ENCODE assay signal across 19 mouse cellular contexts in genomic region chr13:9683280-9683679, GRCm38 (mm10).
DNase-seq lines count a peak whose midpoint lies in the region; ATAC-seq and TF ChIP-seq lines count a peak whose summit lies in the region.
"Had no signal": no experiment of that assay in that cellular context is flagged by ENCODE, and none has a peak within 500 bp of the region (broad histone marks: within the 10 kb centered on the region; RNA-seq: fewer than 3 reads in every experiment).

No protein-coding gene starts in this region.

- H3K4me2 ChIP-seq in midbrain, postnatal 0 days (ENCODE audit: low read depth, low read length, poor library complexity, severe bottlenecking): no peak overlapping the region
- H3K4me2 ChIP-seq: embryonic facial prominence, embryonic 12.5 days; limb, embryonic 12.5 days; liver, embryonic 15.5 days; neural tube, embryonic 13.5 days had no signal

- TF ChIP-seq EP300 in heart, adult 2 months (IDR thresholded peaks at IDR 0.05; ENCODE audit: insufficient read depth, low read depth, low read length): no peak

- no peaks in the 10 kb centered on the region for H3K4me1 ChIP-seq in heart, adult 2 months (ENCODE audit: control insufficient read depth, insufficient read depth, low read length)
- H3K4me1 ChIP-seq in midbrain, postnatal 0 days (ENCODE audit: insufficient read depth, low read length): no peaks in the 10 kb centered on the region
- H3K4me1 ChIP-seq: embryonic facial prominence, embryonic 12.5 days; limb, embryonic 12.5 days; liver, embryonic 15.5 days; neural tube, embryonic 13.5 days had no signal

- no peak for DNase-seq in heart, adult 2 months
- no peak for DNase-seq in heart, postnatal 25 days (ENCODE audit: low spot score)
- peak in 1 of 2 experiments; percentile 9 for DNase-seq in left cerebral cortex, adult 2 months (ENCODE audit: extremely low spot score in 1 of 2, low spot score in 2 of 2)
- DNase-seq in left cerebral cortex, postnatal 10 days (ENCODE audit: extremely low spot score in 1 of 2, low spot score in 2 of 2): no peak
- DNase-seq in brain, embryonic 14.5 days (ENCODE audit: low read depth): no peak
- peak; percentile 40 for DNase-seq in midbrain, postnatal 0 days (ENCODE audit: low spot score)
- no peak for DNase-seq in embryo, embryonic 11 days
- DNase-seq: adrenal gland, postnatal 25 days; cerebellum, postnatal 25 days; heart, adult 18-20 months; heart, postnatal 36 days; kidney, adult 11 months; kidney, postnatal 4 days; right cerebral cortex, postnatal 25 days; thymus, adult 18-20 months had no signal

- no peaks in the 10 kb centered on the region for H3K36me3 ChIP-seq in heart, adult 2 months (ENCODE audit: control insufficient read depth, insufficient read depth, low read length)
- H3K36me3 ChIP-seq in midbrain, postnatal 0 days (ENCODE audit: insufficient read depth, low read length): peaks cover 32% of the 10 kb centered on the region

- H3K79me2 ChIP-seq in heart, adult 2 months (replicated peaks; ENCODE audit: control insufficient read depth, insufficient read depth, low read length): no peaks in the 10 kb centered on the region

- no peak for ATAC-seq in midbrain, postnatal 0 days (ENCODE audit: low FRiP score)

- no peak overlapping the region for H3K9ac ChIP-seq in heart, adult 2 months (ENCODE audit: low read depth, low read length)
- no peak overlapping the region for H3K9ac ChIP-seq in midbrain, postnatal 0 days (replicated peaks; ENCODE audit: low read length, poor library complexity, severe bottlenecking)
- H3K9ac ChIP-seq: embryonic facial prominence, embryonic 12.5 days; limb, embryonic 12.5 days; liver, embryonic 15.5 days; neural tube, embryonic 13.5 days had no signal

- WGBS in heart, adult 2 months: 90% methylated on average over 4 of the region's 4 CpGs
- 89% methylated on average over 4 of the region's 4 CpGs for WGBS in midbrain, postnatal 0 days

- intact Hi-C loops in heart, adult 2 months (cut with DNase I): loop anchor here (10.0 kb wide), 1 partner anchor 162 kb away; no protein-coding TSS in a partner anchor
- intact Hi-C loops in heart, postnatal 25 days (cut with DNase I): no loop called here
- intact Hi-C loops in left cerebral cortex, adult 2 months (cut with DNase I): loop anchor here (5.0 kb wide), 1 partner anchor 164 kb away; no protein-coding TSS in a partner anchor
- intact Hi-C loops in left cerebral cortex, postnatal 10 days (cut with DNase I): no loop called here

- no peak overlapping the region for H3K27ac ChIP-seq in heart, adult 2 months
- no peak overlapping the region for H3K27ac ChIP-seq in left cerebral cortex, adult 2 months
- H3K27ac ChIP-seq in midbrain, postnatal 0 days (ENCODE audit: low read depth, low read length): no peak overlapping the region
- H3K27ac ChIP-seq: embryonic facial prominence, embryonic 12.5 days; limb, embryonic 12.5 days; liver, embryonic 15.5 days; neural tube, embryonic 13.5 days had no signal

- no peak for TF ChIP-seq POLR2A in heart, adult 2 months (IDR thresholded peaks at IDR 0.05; ENCODE audit: insufficient read depth, low read depth, low read length)
- no peak for TF ChIP-seq POLR2A in brain, embryonic 14.5 days (IDR thresholded peaks at IDR 0.05; ENCODE audit: borderline replicate concordance, extremely low read depth, insufficient read depth, insufficient read length, poor library complexity, severe bottlenecking)

- H3K4me3 ChIP-seq in heart, adult 2 months: no peak overlapping the region
- H3K4me3 ChIP-seq in left cerebral cortex, adult 2 months: no peak overlapping the region
- H3K4me3 ChIP-seq in midbrain, postnatal 0 days (ENCODE audit: low read depth, low read length): no peak overlapping the region
- H3K4me3 ChIP-seq: embryonic facial prominence, embryonic 12.5 days; limb, embryonic 12.5 days; liver, embryonic 15.5 days; neural tube, embryonic 13.5 days had no signal

- no peaks in the 10 kb centered on the region for H3K27me3 ChIP-seq in heart, adult 2 months (ENCODE audit: control insufficient read depth, insufficient read depth, low read length)
- no peaks in the 10 kb centered on the region for H3K27me3 ChIP-seq in midbrain, postnatal 0 days (ENCODE audit: insufficient read depth, low read length)
- H3K27me3 ChIP-seq: embryonic facial prominence, embryonic 12.5 days; limb, embryonic 12.5 days; liver, embryonic 15.5 days; neural tube, embryonic 13.5 days had no signal

- H3K9me3 ChIP-seq in midbrain, postnatal 0 days (ENCODE audit: low read length): no peaks in the 10 kb centered on the region
- H3K9me3 ChIP-seq: embryonic facial prominence, embryonic 12.5 days; limb, embryonic 12.5 days; liver, embryonic 15.5 days; neural tube, embryonic 13.5 days had no signal

- peak; percentile 40 for TF ChIP-seq CTCF in heart, adult 2 months (IDR thresholded peaks at IDR 0.05)
- peak; percentile 33 for TF ChIP-seq CTCF in left cerebral cortex, adult 2 months (IDR thresholded peaks at IDR 0.05)
- peak; percentile 10; the same call in 1 of the 2 replicates for TF ChIP-seq CTCF in brain, embryonic 14.5 days (IDR thresholded peaks at IDR 0.05; ENCODE audit: borderline replicate concordance, extremely low read depth, insufficient read depth, insufficient read length)
- TF ChIP-seq CTCF in midbrain, postnatal 0 days (IDR thresholded peaks at IDR 0.05): peak; percentile 57

Comparison
In these comparisons a context has a peak if more than half of its experiments do, and no peak if none do; other contexts are left out.
1. intact Hi-C loops: an anchor here in heart, adult 2 months (10.0 kb wide) and left cerebral cortex, adult 2 months (5.0 kb wide); none called in heart, postnatal 25 days and left cerebral cortex, postnatal 10 days.